Mouse (Mus musculus) stomach, embryonic 14.5 days (tissue): ENCODE data around the gene Mms22l. TPM values are rescaled to one million over a fixed set of nuclear protein-coding genes. Genes with fewer than 3 reads are reported as not detected.
"Not testable (repeated sequence)": the region's sequence is repeated elsewhere in the genome, so short reads cannot be mapped to it uniquely, and the experiment has no call there.

Source experiments
- ATAC-seq: fragments of 200-750 bp; cut with Nextera tagmentation; 2 replicates; pipeline ENCODE4 v1.8.0; 2017; ENCODE audit warnings: low read depth, moderate TSS enrichment; ENCODE audit not compliant: insufficient number of reproducible peaks, insufficient read depth, low FRiP score
- H3K27ac ChIP-seq: fragments of 300-500 bp; sonication (generic); 2 replicates; pipeline ENCODE4 v1.5.1; 2014; ENCODE audit warnings: mild to moderate bottlenecking, low read length, moderate library complexity, mixed read lengths
- H3K27me3 ChIP-seq: fragments of 300-500 bp; sonication (generic); 2 replicates; pipeline ENCODE4 v1.6.1; 2014; ENCODE audit warnings: low read length, control low read depth, mixed read lengths; ENCODE audit not compliant: control insufficient read depth, insufficient read depth
- H3K36me3 ChIP-seq: fragments of 300-500 bp; sonication (generic); 2 replicates; pipeline ENCODE4 v1.6.1; 2014; ENCODE audit warnings: mild to moderate bottlenecking, control low read depth, low read length, moderate library complexity, mixed read lengths; ENCODE audit not compliant: control insufficient read depth, insufficient read depth
- H3K4me1 ChIP-seq: fragments of 300-500 bp; sonication (generic); 2 replicates; pipeline ENCODE4 v1.6.1; 2014; ENCODE audit warnings: low read length, control low read depth, mixed read lengths; ENCODE audit not compliant: control insufficient read depth, insufficient read depth
- H3K4me2 ChIP-seq: fragments of 300-500 bp; sonication (generic); replicated peaks from 2 replicates; pipeline ENCODE4 v1.6.1; 2014; ENCODE audit warnings: low read depth, low read length, control low read depth
- H3K4me3 ChIP-seq: fragments of 300-500 bp; sonication (generic); 2 replicates; pipeline ENCODE4 v1.5.1; 2014; ENCODE audit warnings: low read depth, low read length, control low read depth
- H3K9ac ChIP-seq: fragments of 300-500 bp; sonication (generic); replicated peaks from 2 replicates; pipeline ENCODE4 v1.6.1; 2014; ENCODE audit warnings: low read depth, mild to moderate bottlenecking, control low read depth, low read length, moderate library complexity, mixed read lengths
- H3K9me3 ChIP-seq: fragments of 300-500 bp; sonication (generic); 2 replicates; pipeline ENCODE4 v1.6.1; 2016; ENCODE audit warnings: low read depth, low read length, control low read depth; ENCODE audit not compliant: control insufficient read depth
- WGBS: fragments of 180-500 bp; shearing (Covaris S2); extraction: QIAGEN DNeasy Blood & Tissue Kit; methylation state at CpG from one replicate; pipeline ENCODE4 v1.1.7; 2014; 5-methylcytosine and 5-hydroxymethylcytosine counted together
- polyA plus RNA-seq: library from polyadenylated mRNA; unstranded; fragments of >200 nt; fragmentation: Nextera tagmentation; extraction: Ambion mirVana; gene quantifications from 2 replicates; pipeline ENCODE4 v1.2.1, GENCODE M21; 2014

Mms22l gene
- polyA plus RNA-seq, 1 experiment from 2014 or later, result 30.6 TPM

- Histone ChIP-seq H3K4me1 (peaks cover 5% of the 10 kb centered on the region), H3K27ac (no peak overlapping the region), H3K36me3 (no peaks in the 10 kb centered on the region), H3K9ac (no peak overlapping the region), H3K4me3 (no peak overlapping the region), H3K4me2 (no peak overlapping the region), H3K9me3 (no peaks in the 10 kb centered on the region), H3K27me3 (no peaks in the 10 kb centered on the region)
- ATAC-seq, result no peak
- WGBS, result 47% methylated on average over 4 of the region's 4 CpGs
These were observed 130.4 kb downstream of the Mms22l start for GRCm38 (mm10) chr4:24626686-24627085.

GRCm38 (mm10) chr4:24627871-24628270 is 131.6 kb downstream of the Mms22l start:
- WGBS, result 38% methylated on average over 1 of the region's 1 CpGs
- no peaks in the 10 kb centered on the region for H3K36me3 ChIP-seq
- no peaks in the 10 kb centered on the region for H3K27me3 ChIP-seq
- no peak overlapping the region for H3K4me2 ChIP-seq
- peaks cover 5% of the 10 kb centered on the region for H3K4me1 ChIP-seq
- no peak overlapping the region for H3K4me3 ChIP-seq
- no peak overlapping the region for H3K9ac ChIP-seq
- no peaks in the 10 kb centered on the region for H3K9me3 ChIP-seq
- no peak overlapping the region for H3K27ac ChIP-seq
- ATAC-seq, result no peak

- Histone ChIP-seq H3K9me3 (no peaks in the 10 kb centered on the region), H3K27ac (no peak overlapping the region)
- ATAC-seq, result no peak
These were observed 134.2 kb downstream of the Mms22l start for GRCm38 (mm10) chr4:24630430-24630829.

GRCm38 (mm10) chr4:24631177-24631911 is 135.1 kb downstream of the Mms22l start:
- 63% methylated on average over 9 of the region's 9 CpGs for WGBS
- Histone ChIP-seq H3K9ac (no peak overlapping the region), H3K9me3 (no peaks in the 10 kb centered on the region), H3K27me3 (no peaks in the 10 kb centered on the region), H3K36me3 (no peaks in the 10 kb centered on the region), H3K4me1 (peaks cover 5% of the 10 kb centered on the region), H3K4me3 (no peak overlapping the region), H3K4me2 (no peak overlapping the region), H3K27ac (no peak overlapping the region)
- ATAC-seq, result no peak

More at GRCm38 (mm10) chr4:24630430-24630829, 134.2 kb downstream of the Mms22l start:
- WGBS, result 24% methylated on average over 2 of the region's 2 CpGs
- peaks cover 5% of the 10 kb centered on the region for H3K4me1 ChIP-seq
- no peak overlapping the region for H3K4me2 ChIP-seq
- H3K27me3 ChIP-seq, result no peaks in the 10 kb centered on the region
- H3K9ac ChIP-seq, result no peak overlapping the region
- no peaks in the 10 kb centered on the region for H3K36me3 ChIP-seq
- H3K4me3 ChIP-seq, result no peak overlapping the region

GRCm38 (mm10) chr4:24642306-24642705 is 146.1 kb downstream of the Mms22l start:
- ATAC-seq, result no peak
- 67% methylated on average over 2 of the region's 2 CpGs for WGBS

GRCm38 (mm10) chr4:24644735-24645134 is 148.5 kb downstream of the Mms22l start:
- H3K27ac ChIP-seq, H3K9me3 ChIP-seq, ATAC-seq: not testable (repeated sequence)

More at GRCm38 (mm10) chr4:24642306-24642705, 146.1 kb downstream of the Mms22l start:
- Histone ChIP-seq H3K4me2 (no peak overlapping the region), H3K9me3 (no peaks in the 10 kb centered on the region), H3K9ac (no peak overlapping the region), H3K4me1 (no peaks in the 10 kb centered on the region), H3K4me3 (no peak overlapping the region), H3K27ac (no peak overlapping the region), H3K36me3 (no peaks in the 10 kb centered on the region), H3K27me3 (no peaks in the 10 kb centered on the region)

More at GRCm38 (mm10) chr4:24644735-24645134, 148.5 kb downstream of the Mms22l start:
- not testable (repeated sequence) for H3K4me3 ChIP-seq, H3K4me1 ChIP-seq, H3K36me3 ChIP-seq, H3K4me2 ChIP-seq, H3K9ac ChIP-seq, H3K27me3 ChIP-seq
- WGBS, result 91% methylated on average over 6 of the region's 8 CpGs
